Mouse (Mus musculus) stomach, postnatal 0 days (tissue): Measurements from ENCODE around the gene Slc4a4. TPM values are rescaled to one million over a fixed set of nuclear protein-coding genes. Genes with fewer than 3 reads are reported as not detected.
A peak's percentile ranks its signal among the peaks of the same experiment; 100 is the strongest.

ENCODE experiments used
- ATAC-seq: fragments of 200-750 bp; cut with Nextera tagmentation; 2 replicates; pipeline ENCODE4 v1.8.0; 2017; ENCODE audit not compliant: low FRiP score, low TSS enrichment
- DNase-seq: peaks from one replicate; pipeline ENCODE4 v3.0.0-alpha.2; 2016; ENCODE audit warnings: low spot score
- H3K27ac ChIP-seq: fragments of 300-500 bp; sonication (generic); replicated peaks from 2 replicates; pipeline ENCODE4 v1.5.1; 2014; ENCODE audit warnings: mild to moderate bottlenecking, control low read depth
- H3K27me3 ChIP-seq: fragments of 300-500 bp; sonication (generic); 2 replicates; pipeline ENCODE4 v1.6.1; 2014; ENCODE audit warnings: low read length; ENCODE audit not compliant: control insufficient read depth, insufficient read depth
- H3K36me3 ChIP-seq: fragments of 300-500 bp; sonication (generic); 2 replicates; pipeline ENCODE4 v1.6.1; 2014; ENCODE audit warnings: low read length, mixed read lengths; ENCODE audit not compliant: control insufficient read depth, insufficient read depth
- H3K4me1 ChIP-seq: fragments of 300-500 bp; sonication (generic); replicated peaks from 2 replicates; pipeline ENCODE4 v1.6.1; 2014; ENCODE audit warnings: antibody characterized with exemption; ENCODE audit not compliant: control insufficient read depth, insufficient read depth
- H3K4me2 ChIP-seq: fragments of 300-500 bp; sonication (generic); replicated peaks from 2 replicates; pipeline ENCODE4 v1.6.1; 2014; ENCODE audit warnings: low read depth, mild to moderate bottlenecking, control low read depth, moderate library complexity
- H3K4me3 ChIP-seq: fragments of 300-500 bp; sonication (generic); 2 replicates; pipeline ENCODE4 v1.5.1; 2014; ENCODE audit warnings: low read depth, low read length, control low read depth
- H3K9ac ChIP-seq: fragments of 300-500 bp; sonication (generic); 2 replicates; pipeline ENCODE4 v1.6.1; 2014; ENCODE audit warnings: mild to moderate bottlenecking, low read length, control low read depth, mixed read lengths
- H3K9me3 ChIP-seq: fragments of 300-500 bp; sonication (generic); 2 replicates; pipeline ENCODE4 v1.6.1; 2016; ENCODE audit warnings: low read length; ENCODE audit not compliant: control insufficient read depth
- CTCF ChIP-seq: IDR thresholded peaks from 2 replicates; pipeline ENCODE4 v1.5.1; 2016; ENCODE audit warnings: antibody characterized with exemption, low read depth, mild to moderate bottlenecking, moderate library complexity
- EP300 ChIP-seq: optimal IDR thresholded peaks from 2 replicates; pipeline ENCODE3; 2016; ENCODE audit warnings: antibody characterized with exemption
- WGBS: fragments of 180-500 bp; shearing (Covaris S2); extraction: QIAGEN DNeasy Blood & Tissue Kit; methylation state at CpG from one replicate; pipeline ENCODE4 v1.1.7; 2014; 5-methylcytosine and 5-hydroxymethylcytosine counted together
- polyA plus RNA-seq: library from polyadenylated mRNA; unstranded; fragments of >200 nt; fragmentation: Nextera tagmentation; extraction: Ambion mirVana; gene quantifications from 2 replicates; pipeline ENCODE4 v1.2.1, GENCODE M21; 2015

Slc4a4 gene
- polyA plus RNA-seq, 1 experiment from 2014 or later = 6.3 TPM

DNA sequence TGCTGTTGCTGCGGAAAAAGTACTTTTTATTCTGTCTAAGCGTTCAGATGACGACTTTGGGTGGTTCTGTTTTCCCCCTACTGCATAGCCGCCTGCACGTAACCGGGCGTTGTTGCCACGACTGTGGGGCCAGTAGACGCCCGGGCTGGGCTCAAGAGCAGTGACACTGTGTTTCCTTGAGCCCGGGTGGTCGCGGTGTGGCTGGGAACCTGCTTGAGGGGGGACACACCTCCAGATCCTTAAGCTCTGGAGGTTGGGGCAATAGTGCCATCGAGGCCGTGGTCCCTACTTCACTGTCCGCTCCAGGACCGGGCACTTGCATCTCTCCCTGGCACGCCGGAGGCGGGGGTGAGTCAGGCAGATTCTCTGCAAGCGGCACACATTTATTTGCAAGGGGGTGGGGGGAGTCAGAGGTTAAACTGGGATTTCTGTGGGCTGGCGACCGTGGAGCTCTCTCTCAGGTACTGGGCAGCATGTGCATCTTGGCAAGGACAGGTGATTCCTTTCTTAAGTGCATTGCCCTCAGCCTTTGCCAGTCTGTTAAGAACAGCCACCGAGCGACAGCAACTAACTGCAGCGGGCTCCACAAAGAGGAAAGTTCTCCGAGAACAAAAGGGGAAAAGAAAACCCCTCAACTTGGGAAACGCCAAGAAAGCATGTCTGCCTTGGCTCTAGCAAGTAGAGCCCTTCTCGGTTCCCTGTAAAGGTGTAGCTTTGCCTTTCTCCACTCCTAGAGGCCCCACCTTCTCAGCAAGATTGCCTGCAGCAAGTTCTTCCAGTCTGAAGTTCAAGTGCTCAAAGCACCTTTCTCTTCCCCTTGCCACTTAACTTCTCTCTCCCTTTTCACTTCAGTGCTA is 1.2 kb downstream of the Slc4a4 start:
- H3K4me2 ChIP-seq = peak overlapping the region; percentile 94
- no peaks in the 10 kb centered on the region for H3K9me3 ChIP-seq
- peak overlapping the region; percentile 76 for H3K4me3 ChIP-seq
- H3K27me3 ChIP-seq = no peaks in the 10 kb centered on the region
- H3K27ac ChIP-seq = peak overlapping the region; percentile 63
- H3K4me1 ChIP-seq = no peaks in the 10 kb centered on the region
- TF ChIP-seq EP300 = no peak
- no peak for TF ChIP-seq CTCF
- no peaks in the 10 kb centered on the region for H3K36me3 ChIP-seq
- H3K9ac ChIP-seq = peak overlapping the region; percentile 79
- ATAC-seq (peak; percentile 50), DNase-seq (peak; percentile 51)
- 2% methylated on average over 29 of the region's 29 CpGs for WGBS

DNA sequence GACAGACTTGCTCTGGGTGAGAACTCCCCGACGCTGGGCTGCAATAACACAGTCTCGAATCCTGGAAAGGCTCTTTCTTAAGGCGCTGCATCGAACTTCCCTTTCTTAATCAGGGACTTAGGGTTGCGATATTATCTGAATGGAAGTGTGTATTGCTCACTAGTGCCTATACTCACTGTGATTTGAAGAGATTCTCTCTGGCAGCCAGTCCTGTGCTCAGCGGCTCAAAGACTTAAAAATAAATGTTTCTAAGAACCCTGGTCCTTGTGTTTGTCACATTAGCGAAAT is 1.7 kb downstream of the Slc4a4 start:
- H3K4me3 ChIP-seq = peak overlapping the region; percentile 76
- no peak for ATAC-seq
- H3K9me3 ChIP-seq = no peaks in the 10 kb centered on the region
- no peaks in the 10 kb centered on the region for H3K4me1 ChIP-seq
- TF ChIP-seq EP300 (no peak), CTCF (no peak)
- DNase-seq = no peak
- no peak overlapping the region; the same call in 1 of the 2 replicates for H3K27ac ChIP-seq
- no peaks in the 10 kb centered on the region for H3K27me3 ChIP-seq
- H3K9ac ChIP-seq = peak overlapping the region; percentile 79
- 27% methylated on average over 8 of the region's 8 CpGs for WGBS
- H3K36me3 ChIP-seq = no peaks in the 10 kb centered on the region
- H3K4me2 ChIP-seq = peak overlapping the region; percentile 94

DNA sequence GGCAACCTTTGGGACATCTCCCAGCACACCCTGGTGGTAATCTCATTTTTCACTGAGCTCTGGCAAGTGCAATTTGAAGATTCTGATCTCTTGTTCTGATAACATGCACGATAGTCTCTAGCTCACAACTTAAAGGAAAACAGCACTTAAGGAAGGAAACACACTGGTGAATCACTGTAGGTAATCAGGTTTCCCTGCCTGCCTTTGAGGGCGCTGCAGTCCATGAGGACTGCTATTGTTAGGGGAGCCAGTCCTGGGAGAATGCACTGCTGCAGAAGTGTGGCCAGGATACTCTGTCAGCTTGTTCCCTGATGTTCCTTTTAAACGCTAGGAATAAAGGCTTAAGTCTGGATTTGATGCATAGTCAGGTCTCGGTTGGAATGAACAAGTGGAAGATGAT is 2.7 kb downstream of the Slc4a4 start:
- Histone ChIP-seq H3K27ac (no peak overlapping the region), H3K4me3 (no peak overlapping the region), H3K4me1 (no peaks in the 10 kb centered on the region), H3K27me3 (no peaks in the 10 kb centered on the region), H3K36me3 (no peaks in the 10 kb centered on the region), H3K4me2 (no peak overlapping the region), H3K9me3 (no peaks in the 10 kb centered on the region), H3K9ac (no peak overlapping the region)
- 34% methylated on average over 4 of the region's 4 CpGs for whole genome bisulfite sequencing
- DNase-seq (peak; percentile 47), ATAC-seq (no peak)
- TF ChIP-seq EP300 = no peak
- peak; percentile 68 for TF ChIP-seq CTCF

DNA sequence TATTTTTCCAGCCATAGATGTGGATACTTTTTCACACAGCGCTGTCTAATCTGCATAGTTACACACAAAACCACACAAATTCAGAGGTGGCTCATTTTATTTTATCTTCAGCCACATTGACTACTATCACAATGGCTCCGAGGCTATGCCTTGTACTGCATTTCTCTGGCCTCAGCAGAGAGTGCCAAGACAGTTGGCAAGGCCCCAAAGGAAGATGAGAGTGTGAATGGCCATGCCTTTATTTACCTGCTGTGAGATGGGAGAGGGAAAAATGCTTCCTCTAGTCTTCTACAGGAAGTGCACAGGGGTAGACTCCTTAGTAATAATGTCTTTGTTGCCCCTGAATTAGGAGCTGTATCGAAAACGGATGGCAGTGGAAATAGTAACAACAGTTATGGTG is 3.5 kb downstream of the Slc4a4 start:
- WGBS = 91% methylated on average over 4 of the region's 4 CpGs
- no peak for ATAC-seq
- no peak overlapping the region for H3K4me3 ChIP-seq

DNA sequence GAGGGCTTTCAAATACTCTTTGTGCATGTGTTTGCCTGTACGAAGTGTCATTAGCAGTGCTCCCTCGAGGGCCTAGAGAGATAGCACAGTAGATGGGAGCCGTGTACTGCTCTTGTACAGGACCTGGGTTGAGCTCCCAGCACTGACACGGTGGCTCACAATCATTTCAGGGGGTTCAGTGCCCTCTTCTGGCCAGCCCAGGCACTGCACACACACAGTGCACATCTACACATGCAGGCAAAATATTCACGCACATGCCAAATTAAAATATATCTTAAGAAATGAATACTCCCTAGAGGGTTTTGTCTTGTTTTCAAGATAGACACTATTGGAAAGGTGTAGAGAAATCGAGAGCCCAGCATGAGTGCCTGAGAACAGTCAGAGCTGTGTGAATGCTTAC is 10.0 kb downstream of the Slc4a4 start:
- DNase-seq = no peak
- WGBS = 92% methylated on average over 6 of the region's 6 CpGs
- H3K27me3 ChIP-seq = no peaks in the 10 kb centered on the region
- ATAC-seq = no peak
- no peaks in the 10 kb centered on the region for H3K36me3 ChIP-seq
- no peak overlapping the region for H3K27ac ChIP-seq
- TF ChIP-seq CTCF (peak; percentile 25; the same call in 1 of the 2 replicates), EP300 (no peak)
- no peak overlapping the region for H3K4me3 ChIP-seq
- no peaks in the 10 kb centered on the region for H3K9me3 ChIP-seq
- no peaks in the 10 kb centered on the region for H3K4me1 ChIP-seq
- H3K9ac ChIP-seq = no peak overlapping the region
- no peak overlapping the region for H3K4me2 ChIP-seq

More for the DNA sequence above, 3.5 kb downstream of the Slc4a4 start:
- Histone ChIP-seq H3K36me3 (no peaks in the 10 kb centered on the region), H3K9ac (no peak overlapping the region), H3K27me3 (no peaks in the 10 kb centered on the region), H3K9me3 (no peaks in the 10 kb centered on the region), H3K27ac (no peak overlapping the region), H3K4me2 (no peak overlapping the region), H3K4me1 (no peaks in the 10 kb centered on the region)
- no peak for DNase-seq
- TF ChIP-seq EP300 = no peak
- TF ChIP-seq CTCF = no peak

DNA sequence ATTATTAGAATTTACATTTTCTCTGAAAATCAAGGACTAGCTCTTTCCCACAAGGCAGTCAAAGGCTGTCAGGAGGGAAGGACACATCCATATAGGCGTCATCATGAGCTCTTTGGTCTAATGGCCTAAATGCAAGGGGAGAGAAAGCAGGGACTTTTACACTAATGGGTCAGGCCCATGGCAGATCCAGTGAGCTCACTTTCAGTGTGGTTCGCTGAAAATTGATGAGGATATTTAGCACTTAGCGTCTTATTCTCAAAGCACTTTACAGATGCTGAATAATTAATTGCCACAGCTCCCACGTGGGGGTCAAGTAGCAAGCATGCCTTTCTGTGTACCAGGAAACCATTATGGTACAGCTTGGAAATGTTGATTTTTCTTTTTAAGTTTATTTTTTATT is 16.5 kb downstream of the Slc4a4 start:
- TF ChIP-seq EP300 (no peak), CTCF (no peak)
- ATAC-seq (no peak), DNase-seq (no peak)
- Histone ChIP-seq H3K27me3 (no peaks in the 10 kb centered on the region), H3K9me3 (no peaks in the 10 kb centered on the region), H3K4me2 (no peak overlapping the region), H3K36me3 (no peaks in the 10 kb centered on the region), H3K27ac (no peak overlapping the region), H3K9ac (no peak overlapping the region), H3K4me3 (no peak overlapping the region), H3K4me1 (no peaks in the 10 kb centered on the region)
- 45% methylated on average over 4 of the region's 4 CpGs for WGBS
